Mouse (Mus musculus): Measurements from ENCODE around the gene Eya2. TPM values are rescaled to one million over a fixed set of nuclear protein-coding genes. Genes with fewer than 3 reads are reported as not detected.
"Not testable (repeated sequence)": the region's sequence is repeated elsewhere in the genome, so short reads cannot be mapped to it uniquely, and the experiment has no call there.

Gene Eya2
- polyA plus RNA-seq (2016; fragmentation: Nextera tagmentation; extraction: Ambion mirVana), result 7.8 and 7.9 TPM in 2 replicates

- Histone ChIP-seq H3K27ac (0 out of 2 replicates have a peak within 1 kb of the TSS, but pooled peaks have one; percentile 2), H3K4me2 (peak within 1 kb of the TSS; percentile 98), H3K9ac (peak within 1 kb of the TSS; percentile 77), H3K9me3 (no peaks in the 10 kb centered on the region), H3K4me3 (replicated peaks) (peak within 1 kb of the TSS; percentile 64), H3K27me3 (peaks cover 58% of the 10 kb centered on the region), H3K36me3 (replicated peaks) (no peaks in the 10 kb centered on the region), H3K4me1 (peaks cover 30% of the 10 kb centered on the region)
- ATAC-seq (ENCODE audit: low FRiP score), result peak; percentile 79
- under 1% methylated on average over 61 of the region's 83 CpGs for WGBS
Measured at GRCm38 (mm10) chr2:165594907-165595675, at the start of gene Eya2. Eya2 (plus strand) TSS chr2:165595032.

DNA sequence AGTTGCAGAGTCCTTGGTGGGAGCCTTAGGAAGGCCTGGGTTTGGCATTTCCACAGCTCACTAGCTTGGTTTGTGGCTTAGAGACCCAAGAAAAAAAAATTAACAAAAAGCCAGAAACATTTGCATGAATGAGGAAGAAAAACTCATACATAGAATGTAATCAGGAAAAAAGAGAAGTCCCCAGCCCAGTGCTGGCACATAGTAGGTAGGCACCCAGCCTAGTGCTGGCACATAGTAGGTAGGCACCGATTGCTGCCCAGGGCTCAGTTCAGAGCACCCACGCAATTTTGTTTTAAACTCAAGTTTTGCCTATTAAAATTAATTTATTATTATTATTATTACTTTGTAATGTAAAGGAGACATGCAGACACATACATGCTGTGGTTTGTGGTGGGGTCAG is 49.1 kb upstream of the Eya2 start:
- H3K4me2 ChIP-seq, result no peak overlapping the region
- no peak overlapping the region for H3K9ac ChIP-seq
- no peak overlapping the region for H3K27ac ChIP-seq
- H3K4me1 ChIP-seq, result peaks cover 37% of the 10 kb centered on the region
- H3K27me3 ChIP-seq, result peaks cover 7% of the 10 kb centered on the region; the same call in 1 of the 2 replicates
- WGBS, result 95% methylated on average over 2 of the region's 2 CpGs
- 0 out of 2 replicates have a peak, but pooled peaks cover 3% of the 10 kb centered on the region for H3K9me3 ChIP-seq
- ATAC-seq (ENCODE audit: low FRiP score), result no peak
- H3K36me3 ChIP-seq (replicated peaks), result no peaks in the 10 kb centered on the region
- no peak overlapping the region for H3K4me3 ChIP-seq (replicated peaks)

DNA sequence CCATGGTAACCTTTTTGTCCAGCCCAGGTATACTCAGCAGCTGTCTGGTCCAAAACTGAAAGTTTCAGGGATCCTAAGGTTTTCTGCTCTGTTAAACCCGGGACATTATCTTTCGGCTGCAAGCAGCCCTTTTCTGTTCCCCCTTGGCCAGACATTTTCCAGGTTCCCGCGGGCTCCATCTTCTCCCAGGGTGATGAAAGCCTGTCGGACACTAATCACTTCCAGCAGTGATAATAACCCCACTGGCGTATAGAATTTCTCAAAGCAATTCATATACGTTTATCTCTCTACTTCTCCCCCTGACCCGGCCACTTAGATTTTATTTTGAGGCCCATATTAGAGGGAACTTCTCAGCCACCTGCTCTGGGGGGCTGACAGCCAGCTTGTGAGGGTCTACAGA is 48.5 kb upstream of the Eya2 start:
- Histone ChIP-seq H3K4me3 (replicated peaks) (no peak overlapping the region), H3K4me2 (no peak overlapping the region), H3K9me3 (0 out of 2 replicates have a peak, but pooled peaks cover 3% of the 10 kb centered on the region), H3K4me1 (peaks cover 37% of the 10 kb centered on the region), H3K27me3 (peaks cover 7% of the 10 kb centered on the region; the same call in 1 of the 2 replicates), H3K36me3 (replicated peaks) (no peaks in the 10 kb centered on the region), H3K9ac (no peak overlapping the region), H3K27ac (no peak overlapping the region)
- 61% methylated on average over 8 of the region's 8 CpGs for WGBS
- no peak for ATAC-seq (ENCODE audit: low FRiP score)

GRCm38 (mm10) chr2:165547410-165547809 is 47.4 kb upstream of the Eya2 start:
- WGBS, result 66% methylated on average over 9 of the region's 9 CpGs
- H3K36me3 ChIP-seq (replicated peaks), result no peaks in the 10 kb centered on the region
- no peak overlapping the region for H3K4me3 ChIP-seq (replicated peaks)
- peaks cover 36% of the 10 kb centered on the region for H3K4me1 ChIP-seq
- no peak overlapping the region for H3K9ac ChIP-seq
- peaks cover 7% of the 10 kb centered on the region; the same call in 1 of the 2 replicates for H3K27me3 ChIP-seq
- H3K27ac ChIP-seq, result no peak overlapping the region
- no peak for ATAC-seq (ENCODE audit: low FRiP score)
- no peak overlapping the region for H3K4me2 ChIP-seq
- H3K9me3 ChIP-seq, result 0 out of 2 replicates have a peak, but pooled peaks cover 3% of the 10 kb centered on the region

GRCm38 (mm10) chr2:165548627-165549026 is 46.2 kb upstream of the Eya2 start:
- peaks cover 7% of the 10 kb centered on the region; the same call in 1 of the 2 replicates for H3K27me3 ChIP-seq
- 53% methylated on average over 6 of the region's 6 CpGs for WGBS
- H3K27ac ChIP-seq, result no peak overlapping the region
- no peak overlapping the region for H3K9ac ChIP-seq
- H3K36me3 ChIP-seq (replicated peaks), result no peaks in the 10 kb centered on the region
- no peak for ATAC-seq (ENCODE audit: low FRiP score)
- H3K4me3 ChIP-seq (replicated peaks), result no peak overlapping the region
- H3K9me3 ChIP-seq, result 0 out of 2 replicates have a peak, but pooled peaks cover 3% of the 10 kb centered on the region
- H3K4me2 ChIP-seq, result no peak overlapping the region
- H3K4me1 ChIP-seq, result peaks cover 24% of the 10 kb centered on the region

- not testable (repeated sequence) for H3K9me3 ChIP-seq; H3K4me2 ChIP-seq; H3K27me3 ChIP-seq; H3K36me3 ChIP-seq (replicated peaks); ATAC-seq (ENCODE audit: low FRiP score); H3K4me3 ChIP-seq (replicated peaks); H3K9ac ChIP-seq; H3K27ac ChIP-seq
- peaks cover 17% of the 10 kb centered on the region for H3K4me1 ChIP-seq
- WGBS, result 81% methylated on average over 7 of the region's 7 CpGs
Measured at GRCm38 (mm10) chr2:165550410-165550809, 44.4 kb upstream of the Eya2 start.

GRCm38 (mm10) chr2:165554066-165554465 is 40.8 kb upstream of the Eya2 start:
- Histone ChIP-seq H3K4me3 (replicated peaks) (no peak overlapping the region), H3K9me3 (no peaks in the 10 kb centered on the region), H3K9ac (no peak overlapping the region), H3K4me1 (no peaks in the 10 kb centered on the region; the same call in 1 of the 2 replicates), H3K4me2 (no peak overlapping the region), H3K36me3 (replicated peaks) (no peaks in the 10 kb centered on the region), H3K27ac (no peak overlapping the region), H3K27me3 (peaks cover 10% of the 10 kb centered on the region)
- no peak for ATAC-seq (ENCODE audit: low FRiP score)
- 44% methylated on average over 9 of the region's 9 CpGs for WGBS

DNA sequence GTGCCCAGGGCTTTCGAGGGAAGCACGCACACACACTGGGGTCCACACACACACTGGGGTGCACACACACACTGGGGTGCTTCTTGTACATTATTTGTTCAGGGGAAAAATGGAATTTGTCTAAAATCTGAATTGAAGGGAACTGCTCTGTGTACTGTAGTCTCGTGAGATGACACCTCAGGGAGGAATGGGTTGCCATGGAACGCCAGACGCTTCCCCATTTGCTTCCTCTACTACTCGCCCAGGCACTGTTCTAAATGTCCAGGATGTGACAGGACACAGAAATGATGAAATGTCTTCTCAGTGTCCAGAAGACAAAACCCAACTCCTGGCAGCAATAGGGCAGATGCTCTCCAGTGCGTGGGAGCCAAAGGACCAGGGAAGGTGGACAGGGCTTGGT is 37.6 kb upstream of the Eya2 start:
- H3K27me3 ChIP-seq, result peaks cover 18% of the 10 kb centered on the region
- no peak for ATAC-seq (ENCODE audit: low FRiP score)
- 92% methylated on average over 7 of the region's 7 CpGs for WGBS

DNA sequence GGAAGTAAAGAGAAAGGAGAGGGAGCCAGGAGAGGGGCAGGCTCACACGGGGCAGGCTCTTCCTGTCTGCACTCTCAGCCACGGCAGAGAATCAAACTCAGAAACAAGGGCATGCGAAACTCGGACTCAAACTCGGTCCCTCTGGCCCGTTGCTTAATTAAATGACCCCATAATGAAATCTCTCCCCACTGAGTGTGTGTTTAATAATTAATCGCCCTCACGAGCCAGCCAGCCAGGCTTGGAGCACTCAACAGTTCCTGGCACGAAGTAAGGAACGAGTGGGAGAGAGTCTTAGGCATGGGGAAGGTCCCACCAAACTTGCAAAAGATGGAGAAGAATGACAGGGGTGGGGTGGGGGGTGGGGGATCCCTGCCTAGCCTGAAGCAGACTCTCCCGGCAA is 35.9 kb upstream of the Eya2 start:
- no peak overlapping the region for H3K4me2 ChIP-seq
- no peak overlapping the region for H3K9ac ChIP-seq
- H3K27ac ChIP-seq, result no peak overlapping the region
- no peaks in the 10 kb centered on the region for H3K36me3 ChIP-seq (replicated peaks)
- whole genome bisulfite sequencing, result 64% methylated on average over 11 of the region's 11 CpGs
- H3K9me3 ChIP-seq, result no peaks in the 10 kb centered on the region
- no peak for ATAC-seq (ENCODE audit: low FRiP score)
- peaks cover 31% of the 10 kb centered on the region for H3K27me3 ChIP-seq
- H3K4me1 ChIP-seq, result peaks cover 15% of the 10 kb centered on the region
- H3K4me3 ChIP-seq (replicated peaks), result no peak overlapping the region

More for the DNA sequence above, 37.6 kb upstream of the Eya2 start:
- Histone ChIP-seq H3K36me3 (replicated peaks) (no peaks in the 10 kb centered on the region), H3K9ac (no peak overlapping the region), H3K4me1 (peaks cover 6% of the 10 kb centered on the region), H3K4me3 (replicated peaks) (no peak overlapping the region), H3K9me3 (no peaks in the 10 kb centered on the region), H3K4me2 (no peak overlapping the region), H3K27ac (no peak overlapping the region)

DNA sequence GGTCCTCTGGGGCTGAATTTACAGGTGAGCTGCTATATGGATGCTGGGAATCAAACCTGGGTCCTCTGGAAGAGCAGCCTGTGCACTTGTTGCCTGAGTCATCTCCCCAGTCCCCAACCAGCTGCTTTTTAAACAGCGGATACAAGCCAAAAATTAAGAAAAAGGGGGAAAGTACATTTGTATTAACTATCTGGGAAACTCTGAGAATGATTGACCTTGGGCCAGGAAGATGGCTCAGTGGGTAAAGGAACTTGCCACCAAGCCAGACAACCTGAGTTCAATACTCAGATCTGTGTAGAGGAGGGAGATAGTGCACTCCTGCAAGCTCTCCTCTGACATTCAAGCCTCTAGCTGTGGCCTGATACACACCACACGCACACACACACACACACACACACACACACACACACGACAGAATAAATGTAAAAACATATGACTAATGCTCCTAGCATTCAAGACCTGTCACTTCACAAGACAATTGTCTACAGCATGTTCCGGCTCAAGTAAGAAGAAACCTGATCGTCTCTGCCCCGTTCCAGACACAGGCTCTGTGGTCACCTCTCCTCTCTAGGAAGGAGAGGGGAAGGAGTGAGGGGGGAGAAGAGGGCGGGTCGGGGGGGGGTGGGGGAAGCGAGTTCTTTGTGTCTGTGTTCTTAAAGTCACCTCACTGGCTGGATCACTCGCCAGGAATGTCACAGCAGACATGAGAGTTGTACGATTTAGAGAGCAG is 35.2 kb upstream of the Eya2 start:
- 31% methylated on average over 11 of the region's 11 CpGs for WGBS
- H3K27me3 ChIP-seq, result peaks cover 38% of the 10 kb centered on the region
- H3K36me3 ChIP-seq (replicated peaks), result no peaks in the 10 kb centered on the region
- H3K4me2 ChIP-seq, result no peak overlapping the region
- no peak overlapping the region for H3K4me3 ChIP-seq (replicated peaks)
- H3K27ac ChIP-seq, result no peak overlapping the region
- no peaks in the 10 kb centered on the region for H3K9me3 ChIP-seq
- H3K9ac ChIP-seq, result no peak overlapping the region
- no peak for ATAC-seq (ENCODE audit: low FRiP score)
- H3K4me1 ChIP-seq, result peaks cover 23% of the 10 kb centered on the region

DNA sequence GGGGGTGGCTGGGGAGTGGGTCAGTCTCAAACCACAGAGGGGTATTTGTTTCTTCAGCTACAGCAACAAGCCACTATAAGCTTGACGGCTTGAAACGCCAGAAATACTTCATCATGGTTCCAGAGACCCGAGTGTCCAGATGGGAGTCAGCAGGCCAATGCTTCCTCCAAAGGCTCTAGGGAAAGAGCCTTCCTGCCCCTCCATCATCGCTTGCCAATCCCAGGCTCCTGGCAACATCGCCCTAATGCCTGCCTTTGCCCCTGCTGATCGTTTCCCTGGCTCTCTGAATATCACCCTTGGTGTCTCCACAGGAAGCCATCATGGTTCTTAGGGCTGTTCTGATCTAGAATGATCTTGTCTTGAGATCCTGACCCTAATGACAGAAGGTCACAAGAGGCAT is 33.0 kb upstream of the Eya2 start:
- no peak for ATAC-seq (ENCODE audit: low FRiP score)
- H3K4me2 ChIP-seq, result no peak overlapping the region
- H3K36me3 ChIP-seq (replicated peaks), result no peaks in the 10 kb centered on the region
- no peak overlapping the region for H3K27ac ChIP-seq
- peaks cover 43% of the 10 kb centered on the region for H3K27me3 ChIP-seq
- 86% methylated on average over 6 of the region's 6 CpGs for WGBS
- H3K9ac ChIP-seq, result no peak overlapping the region
- no peak overlapping the region for H3K4me3 ChIP-seq (replicated peaks)
- H3K4me1 ChIP-seq, result peaks cover 25% of the 10 kb centered on the region
- no peaks in the 10 kb centered on the region for H3K9me3 ChIP-seq

- ATAC-seq (ENCODE audit: low FRiP score), result peak; percentile 72
- Histone ChIP-seq H3K4me2 (peak overlapping the region; percentile 85), H3K9me3 (no peaks in the 10 kb centered on the region), H3K36me3 (replicated peaks) (no peaks in the 10 kb centered on the region), H3K4me3 (replicated peaks) (peak overlapping the region; percentile 41), H3K9ac (peak overlapping the region; percentile 25; the same call in 1 of the 2 replicates), H3K4me1 (peaks cover 25% of the 10 kb centered on the region), H3K27me3 (peaks cover 34% of the 10 kb centered on the region), H3K27ac (peak overlapping the region; percentile 32; the same call in 1 of the 2 replicates)
- WGBS, result 1% methylated on average over 52 of the region's 52 CpGs
Measured at GRCm38 (mm10) chr2:165563298-165564058, 31.4 kb upstream of the Eya2 start.

Data from forebrain, embryonic 12.5 days (tissue).